Mouse (Mus musculus) neural tube, embryonic 11.5 days (tissue): ENCODE data around the gene Aldh4a1. TPM values are rescaled to one million over a fixed set of nuclear protein-coding genes. Genes with fewer than 3 reads are reported as not detected.

ENCODE experiments used
- ATAC-seq: fragments of 200-750 bp; cut with Nextera tagmentation; 2 replicates; pipeline ENCODE4 v1.8.0; 2017; ENCODE audit warnings: moderate number of reproducible peaks, mild to moderate bottlenecking, moderate TSS enrichment, moderate library complexity; ENCODE audit not compliant: insufficient read depth, low FRiP score, low TSS enrichment
- DNase-seq: peaks from one replicate; pipeline ENCODE4 v3.0.0-alpha.2; 2015; ENCODE audit warnings: low spot score
- H3K27ac ChIP-seq: fragments of 300-500 bp; sonication (generic); 2 replicates; pipeline ENCODE4 v1.5.1; 2014; ENCODE audit warnings: low read depth, mild to moderate bottlenecking, low read length
- H3K27me3 ChIP-seq: fragments of 300-500 bp; sonication (generic); 2 replicates; pipeline ENCODE4 v1.6.1; 2014; ENCODE audit warnings: mild to moderate bottlenecking, low read length, mixed read lengths; ENCODE audit not compliant: control insufficient read depth, insufficient read depth
- H3K36me3 ChIP-seq: fragments of 300-500 bp; sonication (generic); 2 replicates; pipeline ENCODE4 v1.6.1; 2014; ENCODE audit warnings: mild to moderate bottlenecking, low read length, moderate library complexity, mixed read lengths; ENCODE audit not compliant: control insufficient read depth, insufficient read depth
- H3K4me1 ChIP-seq: fragments of 300-500 bp; sonication (generic); 2 replicates; pipeline ENCODE4 v1.6.1; 2014; ENCODE audit warnings: low read length, mixed read lengths; ENCODE audit not compliant: control insufficient read depth, insufficient read depth
- H3K4me2 ChIP-seq: fragments of 300-500 bp; sonication (generic); 2 replicates; pipeline ENCODE4 v1.6.1; 2014; ENCODE audit warnings: low read depth, mild to moderate bottlenecking, moderate library complexity
- H3K4me3 ChIP-seq: fragments of 300-500 bp; sonication (generic); 2 replicates; pipeline ENCODE4 v1.5.1; 2014; ENCODE audit warnings: low read depth, low read length
- H3K9ac ChIP-seq: fragments of 300-500 bp; sonication (generic); 2 replicates; pipeline ENCODE4 v1.6.1; 2014; ENCODE audit warnings: mild to moderate bottlenecking, low read length
- H3K9me3 ChIP-seq: fragments of 300-500 bp; sonication (generic); 2 replicates; pipeline ENCODE4 v1.6.1; 2016; ENCODE audit warnings: low read length; ENCODE audit not compliant: control insufficient read depth
- WGBS: fragments of 180-500 bp; shearing (Covaris S2); extraction: QIAGEN DNeasy Blood & Tissue Kit; methylation state at CpG from one replicate; pipeline ENCODE4 v1.1.7; 2014; 5-methylcytosine and 5-hydroxymethylcytosine counted together
- polyA plus RNA-seq: library from polyadenylated mRNA; unstranded; fragments of >200 nt; fragmentation: Nextera tagmentation; extraction: Ambion mirVana; gene quantifications from 2 replicates; pipeline ENCODE4 v1.2.1, GENCODE M21; 2014

The Aldh4a1 gene
- polyA plus RNA-seq, 1 experiment from 2014 or later, result 16.2 TPM

GRCm38 (mm10) chr4:139606732-139607131 lies 15.9 kb upstream of the Aldh4a1 start:
- Histone ChIP-seq H3K4me3 (no peak overlapping the region), H3K36me3 (peaks cover 3% of the 10 kb centered on the region; the same call in 1 of the 2 replicates), H3K4me1 (0 out of 2 replicates have a peak, but pooled peaks cover 2% of the 10 kb centered on the region), H3K9me3 (no peaks in the 10 kb centered on the region), H3K4me2 (no peak overlapping the region), H3K27ac (no peak overlapping the region), H3K9ac (no peak overlapping the region), H3K27me3 (no peaks in the 10 kb centered on the region)
- no peak for DNase-seq
- WGBS, result 93% methylated on average over 5 of the region's 5 CpGs
- ATAC-seq, result no peak

- Histone ChIP-seq H3K4me3 (no peak overlapping the region), H3K9ac (no peak overlapping the region), H3K9me3 (no peaks in the 10 kb centered on the region), H3K4me2 (no peak overlapping the region), H3K27me3 (no peaks in the 10 kb centered on the region), H3K36me3 (peaks cover 14% of the 10 kb centered on the region), H3K4me1 (no peaks in the 10 kb centered on the region), H3K27ac (no peak overlapping the region)
- 79% methylated on average over 4 of the region's 4 CpGs for WGBS
- ATAC-seq, result no peak
- DNase-seq, result no peak
Observed at GRCm38 (mm10) chr4:139608975-139609374, 13.7 kb upstream of the Aldh4a1 start.

GRCm38 (mm10) chr4:139610954-139611353 lies 11.7 kb upstream of the Aldh4a1 start:
- no peak overlapping the region for H3K9ac ChIP-seq
- H3K4me2 ChIP-seq, result no peak overlapping the region
- no peaks in the 10 kb centered on the region for H3K9me3 ChIP-seq
- no peaks in the 10 kb centered on the region for H3K4me1 ChIP-seq
- H3K36me3 ChIP-seq, result peaks cover 18% of the 10 kb centered on the region
- ATAC-seq (no peak), DNase-seq (no peak)
- H3K27me3 ChIP-seq, result no peaks in the 10 kb centered on the region
- H3K27ac ChIP-seq, result 0 out of 2 replicates have a peak overlapping the region, but pooled peaks have one; percentile 15
- 67% methylated on average over 6 of the region's 6 CpGs for WGBS
- H3K4me3 ChIP-seq, result no peak overlapping the region

DNA sequence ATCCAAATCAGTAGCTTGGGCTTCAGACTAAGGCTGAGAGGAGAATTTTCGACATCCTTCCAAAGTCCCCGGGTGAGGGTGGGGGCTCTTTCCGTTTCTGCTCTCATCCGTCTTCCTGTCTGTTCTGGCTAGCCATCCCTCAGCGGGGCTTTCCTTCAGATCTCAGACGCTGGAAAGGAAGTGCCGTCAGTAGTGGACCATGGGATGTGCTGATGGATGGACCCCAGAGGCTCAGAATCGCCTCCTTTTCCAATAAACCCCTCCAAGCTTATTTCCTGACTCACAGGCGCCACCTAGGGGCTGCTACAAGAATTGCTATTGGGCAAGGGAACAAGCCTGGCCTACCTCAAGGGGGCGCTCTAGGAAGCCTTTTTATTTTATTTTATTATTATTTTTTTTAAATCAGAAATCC lies 11.1 kb upstream of the Aldh4a1 start:
- ATAC-seq (peak; percentile 35; the same call in 1 of the 2 replicates), DNase-seq (peak; percentile 84)
- no peaks in the 10 kb centered on the region for H3K27me3 ChIP-seq
- no peak overlapping the region for H3K27ac ChIP-seq
- no peak overlapping the region for H3K9ac ChIP-seq
- H3K9me3 ChIP-seq, result no peaks in the 10 kb centered on the region
- WGBS, result 4% methylated on average over 10 of the region's 10 CpGs
- H3K4me2 ChIP-seq, result peak overlapping the region; percentile 3; the same call in 1 of the 2 replicates
- no peaks in the 10 kb centered on the region for H3K4me1 ChIP-seq
- H3K36me3 ChIP-seq, result peaks cover 18% of the 10 kb centered on the region
- no peak overlapping the region for H3K4me3 ChIP-seq

- ATAC-seq (no peak), DNase-seq (no peak)
- no peak overlapping the region for H3K9ac ChIP-seq
Observed at GRCm38 (mm10) chr4:139614524-139615260, 8.0 kb upstream of the Aldh4a1 start.

GRCm38 (mm10) chr4:139616276-139617000 lies 6.2 kb upstream of the Aldh4a1 start:
- no peaks in the 10 kb centered on the region for H3K27me3 ChIP-seq
- peak; percentile 47 for DNase-seq
- peaks cover 14% of the 10 kb centered on the region for H3K36me3 ChIP-seq
- 12% methylated on average over 24 of the region's 24 CpGs for WGBS
- no peak for ATAC-seq
- H3K9me3 ChIP-seq, result no peaks in the 10 kb centered on the region
- no peaks in the 10 kb centered on the region for H3K4me1 ChIP-seq
- no peak overlapping the region for H3K27ac ChIP-seq
- H3K4me2 ChIP-seq, result peak overlapping the region; percentile 10
- H3K4me3 ChIP-seq, result peak overlapping the region; percentile 20
- H3K9ac ChIP-seq, result no peak overlapping the region

More at GRCm38 (mm10) chr4:139614524-139615260, 8.0 kb upstream of the Aldh4a1 start:
- H3K36me3 ChIP-seq, result peaks cover 14% of the 10 kb centered on the region
- H3K4me3 ChIP-seq, result no peak overlapping the region
- no peak overlapping the region for H3K4me2 ChIP-seq
- H3K9me3 ChIP-seq, result no peaks in the 10 kb centered on the region
- H3K27ac ChIP-seq, result no peak overlapping the region
- 90% methylated on average over 21 of the region's 21 CpGs for whole genome bisulfite sequencing
- no peaks in the 10 kb centered on the region for H3K4me1 ChIP-seq
- no peaks in the 10 kb centered on the region for H3K27me3 ChIP-seq

DNA sequence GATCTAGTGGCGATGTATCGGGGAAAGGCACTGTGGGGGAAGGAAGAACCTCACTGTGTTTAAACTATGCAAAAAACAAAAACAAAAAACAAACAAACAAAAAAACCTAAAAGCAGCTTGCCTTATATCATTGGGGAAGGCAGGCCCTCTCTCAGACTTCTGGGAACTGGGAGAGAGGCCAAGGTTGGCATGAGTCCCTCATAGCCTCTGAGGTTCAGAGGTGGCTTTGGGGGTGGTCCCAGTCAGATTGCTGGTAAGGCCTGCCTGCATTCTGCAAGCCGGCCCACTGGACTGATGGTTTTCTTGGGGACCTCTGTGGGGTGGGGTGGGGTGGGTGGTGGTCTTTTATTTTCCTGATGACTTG lies 5.7 kb upstream of the Aldh4a1 start:
- Histone ChIP-seq H3K27me3 (no peaks in the 10 kb centered on the region), H3K27ac (no peak overlapping the region), H3K36me3 (peaks cover 14% of the 10 kb centered on the region), H3K4me1 (no peaks in the 10 kb centered on the region), H3K9me3 (no peaks in the 10 kb centered on the region), H3K9ac (no peak overlapping the region), H3K4me3 (no peak overlapping the region), H3K4me2 (peak overlapping the region; percentile 10; the same call in 1 of the 2 replicates)
- WGBS, result 74% methylated on average over 3 of the region's 3 CpGs
- DNase-seq, result no peak
- ATAC-seq, result no peak

DNA sequence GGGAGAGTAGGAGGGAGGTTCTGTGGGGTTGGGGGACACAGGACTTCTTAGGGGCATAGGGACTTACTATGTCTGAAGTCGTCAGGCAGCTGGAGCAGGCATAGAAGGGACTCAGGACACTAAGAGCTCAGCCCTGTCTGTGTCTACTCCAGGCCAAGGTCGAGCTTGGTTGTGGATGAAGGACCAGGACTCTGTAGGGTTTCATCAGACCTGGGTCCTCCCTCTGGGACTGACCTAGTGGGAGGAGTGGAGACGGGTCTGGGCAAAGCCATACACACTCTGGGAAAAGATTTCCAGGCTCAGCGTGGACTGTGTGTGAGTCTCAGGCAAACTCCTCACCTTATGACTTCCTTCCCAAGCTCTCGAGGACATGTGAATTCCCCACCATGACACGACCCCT lies 2.9 kb upstream of the Aldh4a1 start:
- no peaks in the 10 kb centered on the region for H3K9me3 ChIP-seq
- H3K4me1 ChIP-seq, result peaks cover 9% of the 10 kb centered on the region; the same call in 1 of the 2 replicates
- no peak overlapping the region for H3K27ac ChIP-seq
- ATAC-seq (no peak), DNase-seq (no peak)
- H3K27me3 ChIP-seq, result no peaks in the 10 kb centered on the region
- 83% methylated on average over 6 of the region's 6 CpGs for WGBS
- H3K9ac ChIP-seq, result no peak overlapping the region
- H3K36me3 ChIP-seq, result peaks cover 2% of the 10 kb centered on the region; the same call in 1 of the 2 replicates
- no peak overlapping the region for H3K4me3 ChIP-seq
- no peak overlapping the region for H3K4me2 ChIP-seq
